Mouse (Mus musculus) ZHBTc4 (cell line): Measurements from ENCODE around the gene Pkhd1.
"Not testable (repeated sequence)": the region's sequence is repeated elsewhere in the genome, so short reads cannot be mapped to it uniquely, and the experiment has no call there.

Experiments used
- DNase-seq: peaks from one replicate; pipeline ENCODE4 v3.0.0-alpha.2; 2011; ENCODE audit warnings: low read depth, low spot score

The Pkhd1 gene

DNA sequence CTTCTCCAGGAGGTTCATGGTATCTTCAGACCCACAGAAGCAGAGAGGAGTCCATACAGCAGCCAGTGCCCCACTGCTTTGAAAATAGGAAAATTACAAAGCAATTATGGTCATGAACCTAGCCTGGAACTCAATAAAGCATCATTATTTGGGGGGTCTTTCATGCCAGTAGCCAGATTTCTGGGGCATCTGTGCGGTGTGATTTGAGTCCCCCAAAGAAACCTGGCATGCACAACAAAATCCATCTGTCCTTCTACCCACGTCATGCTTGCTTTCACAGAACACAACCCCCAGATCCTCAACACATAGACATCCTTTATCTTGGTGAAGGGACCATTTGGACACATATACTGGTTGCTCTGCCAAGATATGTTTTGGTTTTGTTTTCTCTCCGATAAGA, 316.2 kb downstream of the Pkhd1 start:
- DNase-seq: no peak

DNA sequence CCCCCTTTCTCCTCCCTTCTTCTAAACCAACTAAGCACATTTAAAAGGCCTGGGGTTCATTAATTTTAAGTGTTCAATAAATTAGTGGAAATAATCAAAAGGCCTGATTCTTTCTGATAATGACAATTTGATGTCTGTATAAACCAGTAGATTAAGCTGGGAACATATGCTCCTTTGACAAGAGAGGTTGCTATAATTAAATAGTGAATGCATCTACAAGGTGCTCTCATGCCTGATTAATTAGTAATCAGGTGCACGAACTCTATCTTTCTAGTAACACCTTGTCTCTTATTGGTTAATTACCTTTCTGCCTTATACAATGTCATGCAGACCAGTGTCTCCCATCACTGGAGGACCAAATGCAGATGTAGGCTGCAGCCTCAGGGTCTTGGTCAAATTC, 329.2 kb downstream of the Pkhd1 start:
- no peak for DNase-seq

- no peak for DNase-seq
Observed at GRCm38 (mm10) chr1:20260403-20260802, 357.5 kb downstream of the Pkhd1 start.

DNA sequence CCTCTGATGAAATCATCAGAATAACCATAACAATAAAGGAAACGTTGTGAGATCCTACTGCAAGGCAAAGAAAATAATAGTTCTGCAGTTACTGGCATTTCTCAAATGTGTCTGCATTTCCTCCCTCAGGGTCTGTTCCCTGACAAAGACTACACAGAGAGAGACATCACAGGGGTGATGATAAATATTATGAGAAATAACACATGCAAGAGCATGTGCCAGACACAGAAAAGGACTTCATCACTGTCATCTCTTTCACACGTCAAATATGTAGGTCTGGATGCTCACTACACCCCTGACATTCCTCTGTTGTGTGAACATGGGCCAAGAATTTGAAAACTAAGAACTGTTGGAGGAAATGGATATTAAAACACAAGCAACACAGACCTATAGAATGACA, 369.7 kb downstream of the Pkhd1 start:
- no peak for DNase-seq

DNA sequence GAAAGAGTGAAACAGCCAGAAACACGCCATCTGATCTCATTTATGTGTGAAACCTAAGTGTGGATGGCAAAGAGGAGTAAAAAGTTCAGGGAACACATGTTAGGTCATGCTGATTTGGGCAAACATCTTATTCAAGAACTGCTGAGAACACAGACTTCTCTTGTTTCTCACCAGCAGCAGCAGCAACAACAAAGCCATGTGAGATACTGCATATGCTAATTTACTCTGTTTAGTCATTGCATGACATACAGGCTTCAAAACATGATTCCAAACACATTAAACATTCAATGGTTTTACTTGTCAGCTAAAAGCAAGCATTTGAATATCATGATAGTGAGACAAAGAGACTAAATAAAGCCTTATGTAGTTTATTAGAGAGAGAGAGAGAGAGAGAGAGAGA, 401.2 kb downstream of the Pkhd1 start:
- DNase-seq: no peak

DNA sequence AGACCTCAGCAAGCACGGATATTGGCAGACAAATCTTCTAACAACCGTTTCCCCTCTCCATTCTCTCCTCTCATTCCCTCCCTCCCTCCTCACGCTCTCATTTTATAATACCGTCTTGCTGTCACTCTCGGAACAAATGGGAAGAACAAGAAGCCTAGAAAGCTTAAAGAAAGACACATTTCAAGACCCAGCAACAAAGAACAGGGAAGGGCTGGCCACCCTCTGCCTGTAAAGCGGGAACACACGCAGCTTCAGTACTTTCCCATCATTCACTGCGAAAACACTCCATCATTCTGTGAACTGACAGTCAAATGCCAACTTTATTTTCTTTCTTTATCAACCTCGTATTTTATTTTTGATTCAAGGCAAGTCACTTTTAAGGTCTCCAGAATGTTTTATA, 427.4 kb downstream of the Pkhd1 start:
- DNase-seq: no peak

- DNase-seq: no peak
Observed at GRCm38 (mm10) chr1:20180157-20180556, 437.7 kb downstream of the Pkhd1 start.

DNA sequence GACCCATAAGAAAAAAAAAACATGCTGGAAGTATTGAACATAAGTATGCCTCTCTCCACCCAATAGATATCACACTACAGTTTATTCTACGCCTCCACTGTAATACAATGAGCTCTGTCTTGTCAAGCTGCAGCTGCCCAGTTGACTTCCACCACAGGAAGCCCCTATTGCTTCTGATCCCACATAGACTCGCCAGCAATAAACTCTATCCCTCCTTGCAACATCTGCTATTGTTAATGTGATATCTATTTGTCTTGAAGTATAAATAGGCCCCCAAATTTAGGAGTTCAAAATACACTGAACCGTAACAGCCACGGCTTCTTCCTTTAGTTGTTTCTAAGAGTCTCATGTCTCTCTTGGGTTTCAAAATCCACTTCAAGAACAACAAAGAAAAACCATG, 446.7 kb downstream of the Pkhd1 start:
- no peak for DNase-seq

DNA sequence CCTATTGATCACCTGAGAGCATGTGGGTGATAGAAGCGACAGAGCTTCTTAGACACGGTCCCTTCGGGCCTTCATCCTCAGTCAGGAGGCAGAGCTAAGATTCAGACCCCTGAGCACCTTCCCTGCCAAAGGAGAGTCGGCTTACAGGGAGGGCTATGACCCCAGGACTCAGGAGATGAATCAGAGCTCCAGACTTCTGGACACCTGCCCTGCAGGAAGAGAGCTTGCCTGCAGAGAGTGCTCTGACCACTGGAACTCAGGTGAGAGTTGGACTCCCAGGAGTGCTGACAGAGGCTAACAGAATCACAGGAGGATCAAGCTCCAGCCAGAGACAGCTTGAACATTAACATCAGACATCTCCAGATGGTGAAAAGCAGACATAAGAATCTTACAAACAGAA, 467.2 kb downstream of the Pkhd1 start:
- DNase-seq: not testable (repeated sequence)

GRCm38 (mm10) chr1:20150016-20150415, 467.8 kb downstream of the Pkhd1 start:
- DNase-seq: no peak

DNA sequence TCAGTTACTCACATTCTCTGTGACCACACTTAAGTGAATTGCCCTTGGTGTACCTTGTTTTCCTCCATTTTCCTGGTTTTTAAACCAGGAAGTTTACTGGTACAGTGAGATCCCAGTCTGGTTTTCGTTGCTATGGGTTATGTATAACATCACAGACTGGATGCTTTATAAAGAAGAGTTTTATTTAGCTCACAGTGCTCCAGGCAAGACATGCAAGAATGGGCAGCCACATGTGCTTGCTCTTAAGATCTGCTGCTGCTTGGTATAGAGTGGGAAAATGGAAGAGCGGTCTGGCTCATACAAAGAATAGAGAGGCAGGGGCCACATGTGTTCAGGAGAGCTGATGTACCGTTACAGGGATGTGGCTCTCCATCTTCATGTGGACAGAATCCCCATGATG, 481.7 kb downstream of the Pkhd1 start:
- DNase-seq: no peak

DNA sequence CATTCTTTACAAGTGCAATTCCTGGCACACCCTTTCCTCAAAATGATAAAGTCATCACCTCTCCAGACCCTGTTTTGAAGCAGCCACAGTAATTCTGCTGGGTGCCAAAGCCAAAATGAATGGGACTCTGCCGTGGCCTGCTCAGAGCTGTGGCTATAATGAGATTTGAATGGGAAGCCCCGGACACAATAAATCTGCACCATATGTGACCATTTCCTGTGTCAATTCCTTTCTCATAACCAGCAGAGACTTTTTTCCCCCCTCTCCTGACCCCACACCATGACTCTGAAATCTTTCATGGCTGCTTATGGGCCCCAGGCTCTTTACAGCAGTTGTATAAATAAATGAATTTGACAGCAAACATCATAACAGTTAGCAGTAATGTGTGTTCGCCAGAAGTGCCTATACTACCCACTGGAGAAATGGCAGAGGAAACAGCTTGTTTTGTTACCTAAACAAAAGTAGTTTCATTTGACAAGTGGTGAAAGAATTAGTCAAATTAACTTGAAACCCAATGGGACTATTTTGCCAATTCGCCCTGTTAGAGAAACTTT, 482.7 kb downstream of the Pkhd1 start:
- DNase-seq: no peak

DNA sequence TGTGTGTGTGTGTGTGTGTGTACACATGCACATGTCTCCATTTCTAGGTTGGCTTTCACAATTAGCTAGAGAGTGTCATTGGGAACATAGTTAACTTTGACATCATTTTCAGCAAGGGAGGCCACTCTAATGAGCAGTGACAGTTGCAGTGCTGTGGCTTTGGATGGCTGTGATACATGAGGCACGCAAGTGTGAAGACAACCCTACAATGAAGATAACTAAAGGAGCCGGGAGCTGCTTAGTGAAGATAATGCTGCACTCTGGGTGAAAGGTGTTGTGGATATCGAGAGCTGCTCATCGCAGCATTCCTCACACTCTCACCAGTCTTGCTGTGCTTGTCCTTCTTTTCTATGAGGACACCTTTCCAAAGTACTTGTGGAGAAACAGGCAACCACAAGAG, 484.2 kb downstream of the Pkhd1 start:
- no peak for DNase-seq

GRCm38 (mm10) chr1:20131786-20132596, 485.9 kb downstream of the Pkhd1 start:
- DNase-seq: no peak

- no peak for DNase-seq
Observed at GRCm38 (mm10) chr1:20117331-20117730, 500.5 kb downstream of the Pkhd1 start.

DNA sequence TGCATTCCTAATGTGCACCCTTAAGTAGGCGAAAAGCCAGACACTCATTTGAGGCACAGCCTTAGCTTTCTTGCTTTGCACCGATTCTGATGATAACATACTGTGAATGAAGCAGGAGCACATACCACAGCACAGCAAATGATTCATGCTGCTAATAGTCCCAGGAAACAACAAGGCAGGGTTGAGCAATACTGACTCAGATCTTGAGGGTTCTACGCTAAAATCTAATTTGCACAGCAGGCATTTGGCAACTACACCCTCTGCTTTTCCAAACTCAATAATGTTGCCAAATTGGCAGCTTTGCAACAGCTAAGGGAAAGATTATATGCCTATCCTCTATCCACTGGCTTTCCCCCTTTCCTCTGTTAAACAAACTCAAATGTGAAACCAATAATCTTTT, 548.1 kb downstream of the Pkhd1 start:
- DNase-seq: no peak

GRCm38 (mm10) chr1:20058245-20058644, 559.6 kb downstream of the Pkhd1 start:
- DNase-seq: no peak

GRCm38 (mm10) chr1:20039389-20039788, 578.5 kb downstream of the Pkhd1 start:
- no peak for DNase-seq

GRCm38 (mm10) chr1:20035277-20035676, 582.6 kb downstream of the Pkhd1 start:
- no peak for DNase-seq

DNA sequence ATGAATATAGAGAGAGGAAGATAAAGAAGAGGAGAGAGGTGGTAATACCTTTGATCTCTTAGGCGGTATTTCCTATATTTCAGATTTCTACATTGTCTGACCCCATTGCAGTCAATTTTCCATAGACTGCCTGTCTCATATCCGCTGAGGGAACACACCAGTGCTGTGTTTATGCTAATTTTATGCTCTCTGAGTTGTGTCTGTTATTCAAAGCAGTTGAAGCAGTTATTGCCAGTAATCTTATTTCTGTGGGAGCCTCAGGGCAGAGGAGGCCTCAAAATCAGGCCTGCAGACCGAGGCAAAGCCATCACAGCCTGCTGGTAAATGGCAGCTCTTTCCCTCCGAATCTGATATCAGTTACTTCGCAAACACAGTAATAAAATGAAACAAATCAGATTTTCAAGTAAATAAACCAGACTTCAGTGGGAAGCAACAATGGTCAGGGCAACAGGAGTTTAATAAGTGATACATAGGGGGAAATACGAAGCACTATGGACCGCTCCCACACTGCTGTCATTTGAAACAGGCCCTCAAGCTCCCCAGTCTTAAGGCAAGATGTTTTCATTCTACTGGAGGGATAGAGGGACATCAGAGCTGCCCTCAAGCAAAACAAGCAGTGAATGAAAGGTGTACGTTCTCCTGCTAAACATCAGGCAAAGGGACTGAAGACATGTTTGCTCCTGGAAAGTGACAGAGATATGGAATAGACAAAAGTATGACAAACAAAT, 599.5 kb downstream of the Pkhd1 start:
- DNase-seq: no peak

GRCm38 (mm10) chr1:20017619-20018018, 600.2 kb downstream of the Pkhd1 start:
- no peak for DNase-seq
